Mouse (Mus musculus) midbrain, postnatal 0 days (tissue): ENCODE data around the gene Olfr739. TPM values are rescaled to one million over a fixed set of nuclear protein-coding genes. Genes with fewer than 3 reads are reported as not detected.

Experiments
- ATAC-seq: fragments of 200-750 bp; cut with Nextera tagmentation; 2 replicates; pipeline ENCODE4 v1.8.0; 2017; ENCODE audit warnings: moderate number of reproducible peaks, mild to moderate bottlenecking, moderate TSS enrichment, moderate library complexity; ENCODE audit not compliant: low FRiP score
- DNase-seq: peaks from one replicate; pipeline ENCODE4 v3.0.0-alpha.2; 2015; ENCODE audit warnings: low spot score
- H3K27ac ChIP-seq: fragments of 300-500 bp; sonication (generic); 2 replicates; pipeline ENCODE4 v1.5.1; 2014; ENCODE audit warnings: low read depth, mild to moderate bottlenecking, low read length, mixed read lengths
- H3K27me3 ChIP-seq: fragments of 300-500 bp; sonication (generic); 2 replicates; pipeline ENCODE4 v1.6.1; 2014; ENCODE audit warnings: low read length, control low read depth, mixed read lengths; ENCODE audit not compliant: insufficient read depth
- H3K36me3 ChIP-seq: fragments of 300-500 bp; sonication (generic); 2 replicates; pipeline ENCODE4 v1.6.1; 2014; ENCODE audit warnings: low read length, control low read depth, mixed read lengths; ENCODE audit not compliant: insufficient read depth
- H3K4me1 ChIP-seq: fragments of 300-500 bp; sonication (generic); 2 replicates; pipeline ENCODE4 v1.6.1; 2014; ENCODE audit warnings: mild to moderate bottlenecking, control low read depth, antibody characterized with exemption, low read length, mixed read lengths; ENCODE audit not compliant: insufficient read depth
- H3K4me2 ChIP-seq: fragments of 300-500 bp; sonication (generic); 2 replicates; pipeline ENCODE4 v1.6.1; 2014; ENCODE audit warnings: low read depth, mild to moderate bottlenecking, low read length, mixed read lengths; ENCODE audit not compliant: poor library complexity, severe bottlenecking
- H3K4me3 ChIP-seq: fragments of 300-500 bp; sonication (generic); 2 replicates; pipeline ENCODE4 v1.5.1; 2014; ENCODE audit warnings: low read depth, mild to moderate bottlenecking, low read length, moderate library complexity
- H3K9ac ChIP-seq: fragments of 300-500 bp; sonication (generic); replicated peaks from 2 replicates; pipeline ENCODE4 v1.6.1; 2014; ENCODE audit warnings: mild to moderate bottlenecking, low read length, moderate library complexity, mixed read lengths; ENCODE audit not compliant: poor library complexity, severe bottlenecking
- H3K9me3 ChIP-seq: fragments of 300-500 bp; sonication (generic); 2 replicates; pipeline ENCODE4 v1.6.1; 2016; ENCODE audit warnings: low read length, control low read depth
- CTCF ChIP-seq: IDR thresholded peaks from 2 replicates; pipeline ENCODE4 v1.5.1; 2016; ENCODE audit warnings: antibody characterized with exemption, mild to moderate bottlenecking
- WGBS: fragments of 180-500 bp; shearing (Covaris S2); extraction: QIAGEN DNeasy Blood & Tissue Kit; methylation state at CpG from one replicate; pipeline ENCODE4 v1.1.7; 2014; 5-methylcytosine and 5-hydroxymethylcytosine counted together
- polyA plus RNA-seq: library from polyadenylated mRNA; unstranded; fragments of >200 nt; fragmentation: Nextera tagmentation; extraction: Ambion mirVana; gene quantifications from 2 replicates; pipeline ENCODE4 v1.2.1, GENCODE M21; 2015
- total RNA-seq: library from RNA; depleted of rRNA; stranded (reverse); fragments of >200 nt; gene quantifications from 2 replicates; pipeline ENCODE4 v1.2.3, GENCODE M21; 2014; rRNA removed

Olfr739 gene
- total RNA-seq, result not detected in 2 replicates
- polyA plus RNA-seq, result not detected in 2 replicates

GRCm38 (mm10) chr14:50418326-50418725 lies at the start of gene Olfr739:
TSS of gene Olfr739 (plus strand) at chr14:50418626.
- Histone ChIP-seq H3K36me3 (no peaks in the 10 kb centered on the region), H3K4me1 (no peaks in the 10 kb centered on the region), H3K4me2 (no peak within 1 kb of the TSS), H3K27me3 (no peaks in the 10 kb centered on the region), H3K9me3 (no peaks in the 10 kb centered on the region), H3K9ac (no peak within 1 kb of the TSS), H3K27ac (no peak within 1 kb of the TSS), H3K4me3 (no peak within 1 kb of the TSS)
- DNase-seq (no peak), ATAC-seq (no peak)
- TF ChIP-seq CTCF, result no peak
- 66% methylated on average over 2 of the region's 2 CpGs for WGBS

GRCm38 (mm10) chr14:50380863-50381262 lies 37.6 kb upstream of the Olfr739 start, which contains the start of gene Olfr736:
TSS of gene Olfr736 (plus strand) at chr14:50381163.
- H3K9me3 ChIP-seq, result no peaks in the 10 kb centered on the region
- no peak within 1 kb of the TSS for H3K27ac ChIP-seq
- H3K4me1 ChIP-seq, result no peaks in the 10 kb centered on the region
- 86% methylated on average over 2 of the region's 2 CpGs for WGBS
- DNase-seq (no peak), ATAC-seq (no peak)
- TF ChIP-seq CTCF, result no peak
- no peaks in the 10 kb centered on the region for H3K36me3 ChIP-seq
- H3K27me3 ChIP-seq, result no peaks in the 10 kb centered on the region
- no peak within 1 kb of the TSS for H3K4me2 ChIP-seq
- no peak within 1 kb of the TSS for H3K9ac ChIP-seq
- H3K4me3 ChIP-seq, result no peak within 1 kb of the TSS

GRCm38 (mm10) chr14:50407268-50407667 lies 11.2 kb upstream of the Olfr739 start, which contains the start of gene Olfr738:
TSS of gene Olfr738 (plus strand) at chr14:50407568.
- no peak within 1 kb of the TSS for H3K4me2 ChIP-seq
- H3K4me1 ChIP-seq, result no peaks in the 10 kb centered on the region
- DNase-seq, result no peak
- TF ChIP-seq CTCF, result no peak
- H3K9ac ChIP-seq, result no peak within 1 kb of the TSS
- no peaks in the 10 kb centered on the region for H3K27me3 ChIP-seq
- no peak for ATAC-seq
- WGBS, result 96% methylated on average over 1 of the region's 1 CpGs
- H3K9me3 ChIP-seq, result no peaks in the 10 kb centered on the region
- no peak within 1 kb of the TSS for H3K4me3 ChIP-seq
- no peaks in the 10 kb centered on the region for H3K36me3 ChIP-seq
- no peak within 1 kb of the TSS for H3K27ac ChIP-seq

- no peak for DNase-seq
- no peak within 1 kb of the TSS for H3K4me2 ChIP-seq
- no peaks in the 10 kb centered on the region for H3K4me1 ChIP-seq
- no peak for ATAC-seq
- H3K27ac ChIP-seq, result no peak within 1 kb of the TSS
- no peak within 1 kb of the TSS for H3K9ac ChIP-seq
- H3K9me3 ChIP-seq, result no peaks in the 10 kb centered on the region
- no peaks in the 10 kb centered on the region for H3K27me3 ChIP-seq
- H3K36me3 ChIP-seq, result no peaks in the 10 kb centered on the region
- 83% methylated on average over 3 of the region's 3 CpGs for WGBS
- TF ChIP-seq CTCF, result no peak
- H3K4me3 ChIP-seq, result no peak within 1 kb of the TSS
Measured at GRCm38 (mm10) chr14:50445245-50445644, 26.8 kb downstream of the Olfr739 start, which contains the start of gene Olfr740. TSS of gene Olfr740 (plus strand) at chr14:50445545.

GRCm38 (mm10) chr14:50472438-50472837 lies 54.0 kb downstream of the Olfr739 start, which contains the start of gene Olfr741:
TSS of gene Olfr741 (plus strand) at chr14:50472738.
- no peak within 1 kb of the TSS for H3K4me3 ChIP-seq
- H3K27ac ChIP-seq, result no peak within 1 kb of the TSS
- H3K4me1 ChIP-seq, result no peaks in the 10 kb centered on the region
- WGBS, result 71% methylated on average over 2 of the region's 2 CpGs
- H3K9me3 ChIP-seq, result no peaks in the 10 kb centered on the region
- DNase-seq (no peak), ATAC-seq (no peak)
- TF ChIP-seq CTCF, result no peak
- no peak within 1 kb of the TSS for H3K9ac ChIP-seq
- no peaks in the 10 kb centered on the region for H3K36me3 ChIP-seq
- H3K4me2 ChIP-seq, result no peak within 1 kb of the TSS
- no peaks in the 10 kb centered on the region for H3K27me3 ChIP-seq

Other genes starting within 250 kb of the Olfr739 start
- gene Olfr730, start 230.4 kb upstream of the Olfr739 start, total RNA-seq, result not detected in 2 replicates
- not detected in 2 replicates for gene Olfr730, start 230.4 kb upstream of the Olfr739 start, polyA plus RNA-seq
- gene Olfr731, start 176.8 kb upstream of the Olfr739 start, total RNA-seq, result not detected in 2 replicates
- gene Olfr731, start 176.8 kb upstream of the Olfr739 start, polyA plus RNA-seq, result not detected in 2 replicates
- not detected in 2 replicates for gene Olfr732, start 134.4 kb upstream of the Olfr739 start, total RNA-seq
- gene Olfr732, start 134.4 kb upstream of the Olfr739 start, polyA plus RNA-seq, result not detected in 2 replicates
- gene Olfr733, start 117.1 kb upstream of the Olfr739 start, total RNA-seq, result not detected in 2 replicates
- not detected in 2 replicates for gene Olfr733, start 117.1 kb upstream of the Olfr739 start, polyA plus RNA-seq
- gene Olfr734, start 91.9 kb upstream of the Olfr739 start, total RNA-seq, result not detected in 2 replicates
- gene Olfr734, start 91.9 kb upstream of the Olfr739 start, polyA plus RNA-seq, result not detected in 2 replicates
- gene Olfr735, start 69.8 kb upstream of the Olfr739 start, total RNA-seq, result not detected in 2 replicates
- gene Olfr735, start 69.8 kb upstream of the Olfr739 start, polyA plus RNA-seq, result not detected in 2 replicates
- gene Tlr11, start 60.7 kb upstream of the Olfr739 start, total RNA-seq, result not detected in 2 replicates
- not detected in 2 replicates for gene Tlr11, start 60.7 kb upstream of the Olfr739 start, polyA plus RNA-seq
- gene Olfr736, start 37.5 kb upstream of the Olfr739 start, total RNA-seq, result not detected in 2 replicates
- gene Olfr736, start 37.5 kb upstream of the Olfr739 start, polyA plus RNA-seq, result not detected in 2 replicates
- not detected in 2 replicates for gene Olfr738, start 11.1 kb upstream of the Olfr739 start, total RNA-seq
- gene Olfr738, start 11.1 kb upstream of the Olfr739 start, polyA plus RNA-seq, result not detected in 2 replicates
- not detected in 2 replicates for gene Olfr740, start 26.9 kb downstream of the Olfr739 start, total RNA-seq
- gene Olfr740, start 26.9 kb downstream of the Olfr739 start, polyA plus RNA-seq, result not detected in 2 replicates
- not detected in 2 replicates for gene Olfr741, start 54.1 kb downstream of the Olfr739 start, total RNA-seq
- not detected in 2 replicates for gene Olfr741, start 54.1 kb downstream of the Olfr739 start, polyA plus RNA-seq
- gene Olfr742, start 85.0 kb downstream of the Olfr739 start, total RNA-seq, result not detected in 2 replicates
- gene Olfr742, start 85.0 kb downstream of the Olfr739 start, polyA plus RNA-seq, result not detected in 2 replicates
- gene Olfr743, start 103.2 kb downstream of the Olfr739 start, total RNA-seq, result not detected in 2 replicates
- gene Olfr743, start 103.2 kb downstream of the Olfr739 start, polyA plus RNA-seq, result not detected in 2 replicates
- not detected in 2 replicates for gene Olfr744, start 196.3 kb downstream of the Olfr739 start, total RNA-seq
- not detected in 2 replicates for gene Olfr744, start 196.3 kb downstream of the Olfr739 start, polyA plus RNA-seq
- gene Olfr745, start 220.8 kb downstream of the Olfr739 start, total RNA-seq, result not detected in 2 replicates
- not detected in 2 replicates for gene Olfr745, start 220.8 kb downstream of the Olfr739 start, polyA plus RNA-seq
- gene Olfr746, start 228.5 kb downstream of the Olfr739 start, total RNA-seq, result not detected in 2 replicates
- gene Olfr746, start 228.5 kb downstream of the Olfr739 start, polyA plus RNA-seq, result not detected in 2 replicates